Mouse (Mus musculus): Measurements from ENCODE around the gene Cck.

Gene Cck

GRCm38 (mm10) chr9:121495529-121495928 is at the start of gene Cck:
Cck (minus strand) TSS chr9:121495694.
- peak; percentile 50 for DNase-seq (ENCODE audit: low read depth)

- no peak for DNase-seq (ENCODE audit: low read depth)
Measured at GRCm38 (mm10) chr9:121541530-121541929, 46.0 kb upstream of the Cck start.

- DNase-seq (ENCODE audit: low read depth) = no peak
Measured at GRCm38 (mm10) chr9:121532626-121533025, 37.1 kb upstream of the Cck start.

GRCm38 (mm10) chr9:121528605-121529357 is 33.3 kb upstream of the Cck start:
- DNase-seq (ENCODE audit: low read depth) = no peak

GRCm38 (mm10) chr9:121526171-121526570 is 30.7 kb upstream of the Cck start:
- DNase-seq (ENCODE audit: low read depth) = no peak

- DNase-seq (ENCODE audit: low read depth) = no peak
Measured at GRCm38 (mm10) chr9:121520047-121520446, 24.6 kb upstream of the Cck start.

GRCm38 (mm10) chr9:121514462-121514861 is 19.0 kb upstream of the Cck start:
- no peak for DNase-seq (ENCODE audit: low read depth)

GRCm38 (mm10) chr9:121511911-121512310 is 16.4 kb upstream of the Cck start:
- peak; percentile 57 for DNase-seq (ENCODE audit: low read depth)

GRCm38 (mm10) chr9:121506478-121507180 is 11.1 kb upstream of the Cck start:
- DNase-seq (ENCODE audit: low read depth) = no peak

- no peak for DNase-seq (ENCODE audit: low read depth)
Measured at GRCm38 (mm10) chr9:121505346-121505745, 9.9 kb upstream of the Cck start.

- no peak for DNase-seq (ENCODE audit: low read depth)
Measured at GRCm38 (mm10) chr9:121496102-121496501, 608 bp upstream of the Cck start.

GRCm38 (mm10) chr9:121494006-121494767 is 1.3 kb downstream of the Cck start:
- peak; percentile 12 for DNase-seq (ENCODE audit: low read depth)

- DNase-seq (ENCODE audit: low read depth) = peak; percentile 7
Measured at GRCm38 (mm10) chr9:121491592-121492240, 3.8 kb downstream of the Cck start.

- DNase-seq (ENCODE audit: low read depth) = no peak
Measured at GRCm38 (mm10) chr9:121487216-121487615, 8.3 kb downstream of the Cck start.

GRCm38 (mm10) chr9:121479453-121479852 is 16.0 kb downstream of the Cck start:
- DNase-seq (ENCODE audit: low read depth) = peak; percentile 89

GRCm38 (mm10) chr9:121477305-121477911 is 18.1 kb downstream of the Cck start:
- peak; percentile 91 for DNase-seq (ENCODE audit: low read depth)

GRCm38 (mm10) chr9:121475488-121476452 is 19.7 kb downstream of the Cck start:
- DNase-seq (ENCODE audit: low read depth) = no peak

GRCm38 (mm10) chr9:121474771-121475170 is 20.7 kb downstream of the Cck start:
- peak; percentile 5 for DNase-seq (ENCODE audit: low read depth)

- no peak for DNase-seq (ENCODE audit: low read depth)
Measured at GRCm38 (mm10) chr9:121469711-121470110, 25.8 kb downstream of the Cck start.

GRCm38 (mm10) chr9:121467460-121467859 is 28.0 kb downstream of the Cck start:
- DNase-seq (ENCODE audit: low read depth) = no peak

- no peak for DNase-seq (ENCODE audit: low read depth)
Measured at GRCm38 (mm10) chr9:121460527-121460926, 35.0 kb downstream of the Cck start.

Measured in NIH3T3 (cell line).